Mouse (Mus musculus) CH12.LX (cell line): ENCODE measurements around the gene Myo3b. TPM values are rescaled to one million over a fixed set of nuclear protein-coding genes. Genes with fewer than 3 reads are reported as not detected.
A peak's percentile ranks its signal among the peaks of the same experiment; 100 is the strongest.

Source experiments
- DNase-seq: peaks from one replicate; pipeline ENCODE4 v3.0.0-alpha.2; 2013; ENCODE audit errors: extremely low read depth
- H3K27ac ChIP-seq: 2 replicates; pipeline ENCODE4 v1.5.1; 2012; ENCODE audit warnings: low read depth, mild to moderate bottlenecking, control low read depth, moderate library complexity; ENCODE audit not compliant: insufficient read depth
- H3K27me3 ChIP-seq: replicated peaks from 2 replicates; pipeline ENCODE3; 2012; ENCODE audit warnings: inconsistent platforms
- H3K36me3 ChIP-seq, 2 experiments: replicated peaks in 1 of 2; 2 replicates each; pipeline versions ENCODE3 to v1.6.1; 2012; ENCODE audit warnings: inconsistent platforms in 1 of 2, low read length in 1 of 2, mild to moderate bottlenecking in 1 of 2, mixed read lengths in 1 of 2, moderate library complexity in 1 of 2; ENCODE audit not compliant: control insufficient read depth in 1 of 2, insufficient read depth in 1 of 2
- H3K4me1 ChIP-seq, 2 experiments: 2 replicates each; pipeline ENCODE4 v1.6.1; 2012; ENCODE audit warnings: inconsistent platforms in 1 of 2, moderate library complexity in 1 of 2; ENCODE audit not compliant: insufficient read depth in 2 of 2, control insufficient read depth in 1 of 2
- H3K4me2 ChIP-seq: 2 replicates; pipeline ENCODE4 v1.6.1; 2012; ENCODE audit warnings: low read depth, mild to moderate bottlenecking, control low read depth; ENCODE audit not compliant: poor library complexity, insufficient read depth, severe bottlenecking
- H3K4me3 ChIP-seq, 3 experiments: fragments of 150-350 bp in 1 of 3; sonication (generic) in 1 of 3; replicated peaks in 1 of 3; 2 replicates each; pipeline versions ENCODE3 to v1.5.1; 2011 to 2012; ENCODE audit warnings: low read depth in 2 of 3, low read length in 2 of 3, mild to moderate bottlenecking in 2 of 3, moderate library complexity in 2 of 3, control low read depth in 1 of 3, improper control_type of control experiment in 1 of 3, inconsistent platforms in 1 of 3, mixed read lengths in 1 of 3; ENCODE audit not compliant: poor library complexity in 1 of 3
- H3K79me2 ChIP-seq: replicated peaks from 2 replicates; pipeline ENCODE4 v1.6.1; 2012; ENCODE audit warnings: mild to moderate bottlenecking, moderate library complexity; ENCODE audit not compliant: control insufficient read depth, poor library complexity, insufficient read depth, severe bottlenecking; ENCODE audit errors: extremely low read depth
- H3K9ac ChIP-seq: 2 replicates; pipeline ENCODE4 v1.6.1; 2012; ENCODE audit warnings: low read depth, mild to moderate bottlenecking, control low read depth, moderate library complexity; ENCODE audit not compliant: insufficient read depth
- H3K9me3 ChIP-seq: replicated peaks from 2 replicates; pipeline ENCODE3; 2012; ENCODE audit warnings: low read length, inconsistent platforms, mixed read lengths
- CHD1 ChIP-seq: IDR thresholded peaks from 2 replicates; pipeline ENCODE4 v1.6.1; 2012; ENCODE audit warnings: low read depth, low read length, improper control_type of control experiment, inconsistent platforms
- E2F4 ChIP-seq: IDR thresholded peaks from 2 replicates; pipeline ENCODE4 v1.6.1; 2011; ENCODE audit warnings: low read depth, low read length, improper control_type of control experiment; ENCODE audit not compliant: insufficient replicate concordance
- EP300 ChIP-seq: IDR thresholded peaks from 2 replicates; pipeline ENCODE4 v1.6.1; 2011; ENCODE audit warnings: low read length, improper control_type of control experiment
- GABPA ChIP-seq: IDR thresholded peaks from 2 replicates; pipeline ENCODE4 v1.6.1; 2012; ENCODE audit warnings: low read depth, low read length, improper control_type of control experiment, inconsistent platforms; ENCODE audit not compliant: insufficient replicate concordance
- IRF4 ChIP-seq: IDR thresholded peaks from 2 replicates; pipeline ENCODE4 v1.6.1; 2014; ENCODE audit warnings: low read depth, mild to moderate bottlenecking, inconsistent platforms, low read length, improper control_type of control experiment
- JUN ChIP-seq: IDR thresholded peaks from 2 replicates; pipeline ENCODE4 v1.6.1; 2011; ENCODE audit warnings: low read depth, mild to moderate bottlenecking, low read length, improper control_type of control experiment, moderate library complexity; ENCODE audit not compliant: insufficient read depth
- MXI1 ChIP-seq: IDR thresholded peaks from 2 replicates; pipeline ENCODE4 v1.6.1; 2011; ENCODE audit warnings: mild to moderate bottlenecking, low read depth, low read length, improper control_type of control experiment
- MYC ChIP-seq: IDR thresholded peaks from 2 replicates; pipeline ENCODE4 v1.6.1; 2011; ENCODE audit warnings: low read depth, mild to moderate bottlenecking, improper control_type of control experiment, low read length
- NELFE ChIP-seq: IDR thresholded peaks from 2 replicates; pipeline ENCODE4 v1.6.1; 2011; ENCODE audit warnings: low read depth, low read length, improper control_type of control experiment
- PAX5 ChIP-seq: IDR thresholded peaks from 2 replicates; pipeline ENCODE4 v1.6.1; 2012; ENCODE audit warnings: low read length, inconsistent platforms, mixed read lengths
- SIN3A ChIP-seq: IDR thresholded peaks from 2 replicates; pipeline ENCODE4 v1.6.1; 2012; ENCODE audit warnings: low read length, improper control_type of control experiment, inconsistent platforms
- SMC3 ChIP-seq: IDR thresholded peaks from 2 replicates; pipeline ENCODE4 v1.6.1; 2011; ENCODE audit warnings: low read depth, low read length, improper control_type of control experiment
- TBP ChIP-seq: conservative IDR thresholded peaks from 2 replicates; pipeline ENCODE4 v1.6.1; 2011; ENCODE audit warnings: low read depth, low read length, improper control_type of control experiment
- USF2 ChIP-seq: conservative IDR thresholded peaks from 2 replicates; pipeline ENCODE4 v1.6.1; 2011; ENCODE audit warnings: low read depth, low read length, improper control_type of control experiment
- ZC3H11A ChIP-seq: IDR thresholded peaks from 2 replicates; pipeline ENCODE4 v1.6.1; 2012; ENCODE audit warnings: low read depth, mild to moderate bottlenecking, inconsistent platforms, low read length, improper control_type of control experiment
- ZMIZ1 ChIP-seq: IDR thresholded peaks from 2 replicates; pipeline ENCODE4 v1.6.1; 2012; ENCODE audit warnings: low read depth, mild to moderate bottlenecking, inconsistent platforms, low read length, improper control_type of control experiment
- dilution Hi-C: fragments of 300-500 bp; cut with MboI; formaldehyde crosslinking; loops from 2 replicates; pipeline ENCODE4 v1.14.3; 2020; ENCODE audit warnings: low sequenced_read_pairs; ENCODE audit not compliant: extremely low pct_unique_long_range_greater_than_20kb, extremely low pct_ligation_motif_present
- in situ Hi-C: fragments of 300-500 bp; cut with MboI; formaldehyde crosslinking; loops from 3 replicates; pipeline ENCODE4 v1.14.3; 2019; ENCODE audit warnings: low sequenced_read_pairs, low pct_ligation_motif_present, low pct_unique_long_range_greater_than_20kb, mixed read lengths
- polyA plus RNA-seq: library from polyadenylated mRNA; unstranded; fragments of >175 nt; gene quantifications from 2 replicates; pipeline ENCODE4 v1.2.1, GENCODE M21; 2012; ENCODE audit warnings: low read depth; ENCODE audit not compliant: insufficient read length
- total RNA-seq, 2 experiments: library from RNA; depleted of rRNA; stranded (reverse); fragments of 300-350 nt in 1 of 2; fragments of >200 nt in 1 of 2; gene quantifications; 2 replicates each; pipeline ENCODE4 v1.2.3; 2012 to 2014

Gene Myo3b
- total and polyA plus RNA-seq, 3 experiments = 0.63 to 0.76 (median 0.64) TPM

DNA sequence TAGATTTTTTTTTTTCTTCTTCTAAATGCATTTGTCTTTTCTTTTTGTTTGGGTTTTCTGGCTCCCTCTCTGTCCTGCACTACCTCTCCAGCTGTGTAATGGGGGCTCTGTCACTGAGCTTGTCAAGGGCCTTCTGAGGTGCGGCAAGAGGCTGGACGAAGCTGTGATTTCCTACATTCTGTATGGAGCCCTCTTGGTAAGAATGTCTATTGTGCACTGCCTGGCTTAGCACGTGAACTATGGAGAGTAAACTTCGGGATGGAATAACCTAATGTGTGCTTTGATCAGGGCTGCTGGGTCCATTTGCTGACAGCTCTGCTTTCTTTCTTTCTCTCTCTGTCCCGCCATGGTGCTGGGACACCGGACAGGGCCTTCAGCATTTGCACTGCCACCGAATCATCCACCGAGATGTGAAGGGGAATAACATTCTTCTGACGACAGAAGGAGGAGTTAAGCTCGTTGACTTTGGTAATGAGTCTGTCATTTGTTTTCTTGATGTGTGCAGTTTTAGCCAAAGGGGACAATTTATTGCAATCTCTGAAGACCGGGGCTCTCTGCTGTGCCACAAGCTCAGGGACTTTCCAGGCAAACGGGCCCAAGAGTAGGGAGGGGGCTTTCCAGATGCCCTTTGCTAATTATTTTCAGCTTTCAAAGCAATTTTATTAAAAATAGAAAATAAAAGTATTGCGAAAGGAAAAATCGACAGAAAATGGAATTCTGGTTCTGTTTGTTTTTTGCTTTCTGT, 66.5 kb downstream of the Myo3b start:
- no peaks in the 10 kb centered on the region for H3K27me3 ChIP-seq
- TF ChIP-seq GABPA = no peak
- no peak for TF ChIP-seq JUN
- TF ChIP-seq IRF4 = peak; percentile 17; the same call in 1 of the 2 replicates
- no peak for TF ChIP-seq TBP
- peak; percentile 64 for TF ChIP-seq EP300
- no peak for TF ChIP-seq MYC
- H3K4me3 ChIP-seq = peak overlapping the region in 1 of 3 experiments; percentile 15
- H3K4me2 ChIP-seq = peak overlapping the region; percentile 79; the same call in 1 of the 2 replicates
- in situ Hi-C loops = no loop called here
- no peaks in the 10 kb centered on the region for H3K36me3 ChIP-seq
- no peaks in the 10 kb centered on the region for H3K9me3 ChIP-seq
- no peak overlapping the region for H3K9ac ChIP-seq
- H3K79me2 ChIP-seq = no peaks in the 10 kb centered on the region
- dilution Hi-C loops = no loop called here
- H3K4me1 ChIP-seq = peaks cover 12 to 59% of the 10 kb centered on the region in 2 experiments
- DNase-seq = peak; percentile 76
- H3K27ac ChIP-seq = peak overlapping the region; percentile 48; the same call in 1 of the 2 replicates

DNA sequence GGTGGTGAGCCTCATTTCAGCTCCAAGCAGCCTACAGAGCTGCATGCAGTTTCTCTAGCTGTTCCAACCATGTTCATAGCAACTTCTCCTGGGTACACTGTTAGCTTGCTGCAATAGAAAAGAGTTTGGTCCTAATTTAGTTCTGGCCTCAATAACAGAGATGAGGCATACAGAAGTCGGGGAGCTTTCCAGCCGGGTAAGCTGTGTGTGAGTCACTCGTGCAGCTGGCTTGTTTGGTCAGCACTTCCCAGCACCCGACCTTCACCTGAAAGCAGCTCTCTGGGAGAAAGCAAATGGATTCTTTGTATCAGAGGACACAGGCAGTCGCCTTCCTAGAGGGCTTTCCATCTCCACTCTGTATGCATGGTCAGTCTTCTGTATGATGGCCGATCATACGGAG, 70.1 kb downstream of the Myo3b start:
- Histone ChIP-seq H3K4me1 (peaks cover 12 to 54% of the 10 kb centered on the region in 2 experiments), H3K4me2 (no peak overlapping the region), H3K9me3 (no peaks in the 10 kb centered on the region), H3K27ac (no peak overlapping the region), H3K36me3 (no peaks in the 10 kb centered on the region), H3K4me3 (no peak overlapping the region), H3K27me3 (no peaks in the 10 kb centered on the region), H3K79me2 (no peaks in the 10 kb centered on the region), H3K9ac (no peak overlapping the region)
- no peak for DNase-seq
- dilution Hi-C loops (no loop called here), in situ Hi-C loops (no loop called here)
- TF ChIP-seq USF2 (no peak), ZC3H11A (no peak), NELFE (no peak)

DNA sequence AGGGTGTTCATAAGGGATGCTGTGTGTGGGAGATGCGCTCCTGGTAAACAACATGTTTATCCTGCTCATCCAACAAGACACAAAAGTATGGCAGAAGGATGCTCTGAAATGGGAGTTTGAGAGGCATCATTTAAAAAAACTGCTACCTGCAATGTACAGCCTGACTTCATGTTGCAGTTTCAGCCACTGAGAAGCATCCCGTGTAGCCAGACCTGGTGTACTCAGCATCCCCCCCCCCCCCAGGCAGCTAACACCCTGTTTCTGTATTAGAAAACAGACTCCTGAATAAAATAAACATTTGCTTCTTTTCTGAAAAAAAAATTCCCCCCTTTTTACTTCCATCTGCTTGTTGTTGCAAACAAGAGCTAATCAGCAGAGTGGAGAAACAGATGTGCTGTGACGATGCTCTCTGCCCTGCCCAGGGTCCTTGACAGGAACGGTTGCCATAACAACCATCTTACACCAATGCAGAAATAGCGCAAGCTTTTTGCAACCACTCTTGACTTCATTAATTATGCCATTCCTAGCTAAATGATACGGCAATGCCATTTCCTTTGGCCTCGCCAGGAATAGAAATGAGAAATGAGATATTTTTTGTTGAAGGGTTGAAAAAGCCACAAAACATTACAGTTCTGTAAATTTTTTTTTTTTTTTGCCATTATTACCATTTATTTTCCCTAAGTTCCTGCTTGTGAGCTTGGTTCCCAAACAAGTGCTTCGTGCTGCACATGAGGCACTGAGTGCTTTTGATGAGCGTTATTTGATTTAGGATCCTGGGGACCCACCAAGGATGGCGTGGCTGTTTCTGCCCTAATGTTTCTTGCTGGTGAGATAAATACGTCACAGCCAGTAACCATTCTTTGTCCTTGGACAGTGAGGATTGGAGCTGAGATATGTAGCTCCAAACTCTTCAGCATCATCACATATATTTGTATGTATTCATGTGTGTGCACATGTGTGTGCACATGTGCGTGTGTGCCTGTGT, 75.2 kb downstream of the Myo3b start:
- H3K9ac ChIP-seq = no peak overlapping the region
- H3K27me3 ChIP-seq = no peaks in the 10 kb centered on the region
- dilution Hi-C loops = no loop called here
- in situ Hi-C loops = no loop called here
- DNase-seq = peak; percentile 34
- H3K4me1 ChIP-seq = peaks cover 14 to 48% of the 10 kb centered on the region in 2 experiments
- H3K9me3 ChIP-seq = no peaks in the 10 kb centered on the region
- H3K79me2 ChIP-seq = no peaks in the 10 kb centered on the region
- H3K36me3 ChIP-seq = no peaks in the 10 kb centered on the region
- TF ChIP-seq SIN3A (no peak), NELFE (no peak), PAX5 (no peak), MXI1 (no peak), JUN (no peak), SMC3 (no peak), MYC (no peak), E2F4 (no peak), ZMIZ1 (no peak), CHD1 (no peak), EP300 (no peak)
- no peak overlapping the region for H3K4me2 ChIP-seq
- H3K27ac ChIP-seq = no peak overlapping the region
- H3K4me3 ChIP-seq = no peak overlapping the region
